Mouse (Mus musculus): ENCODE data around the gene Lysmd1.

GRCm38 (mm10) chr3:95130081-95130480 is 3.8 kb upstream of the Lysmd1 start:
- TF ChIP-seq CTCF (IDR thresholded peaks at IDR 0.05; ENCODE audit: extremely low read depth, insufficient read depth, low read length), result no peak
- no peak for TF ChIP-seq POLR2A (IDR thresholded peaks at IDR 0.05; ENCODE audit: extremely low read depth, insufficient read depth, low read length)

Measured in cortical plate, adult 2 months (tissue).